Comparison of ENCODE assay signal across 18 mouse cellular contexts in genomic region chr5:34998754-34999153, GRCm38 (mm10). TPM values are rescaled to one million over a fixed set of nuclear protein-coding genes. Genes with fewer than 3 reads are reported as not detected.
DNase-seq lines count a peak whose midpoint lies in the region; ATAC-seq and TF ChIP-seq lines count a peak whose summit lies in the region.
"Had no signal": no experiment of that assay in that cellular context is flagged by ENCODE, and none has a peak within 500 bp of the region (broad histone marks: within the 10 kb centered on the region; RNA-seq: fewer than 3 reads in every experiment).

No protein-coding gene starts in this region.

- TF ChIP-seq POLR2A in kidney, adult 2 months (IDR thresholded peaks at IDR 0.05; ENCODE audit: low read depth, low read length), result no peak

- WGBS in hindbrain, embryonic 13.5 days, result 49% methylated on average over 3 of the region's 3 CpGs
- 45% methylated on average over 3 of the region's 3 CpGs for WGBS in hindbrain, embryonic 12.5 days
- 53% methylated on average over 3 of the region's 3 CpGs for WGBS in embryonic facial prominence, embryonic 15.5 days
- 70% methylated on average over 3 of the region's 3 CpGs for WGBS in kidney, adult 2 months

- TF ChIP-seq CTCF in kidney, adult 2 months (conservative IDR thresholded peaks at IDR 0.05; ENCODE audit: insufficient read depth, insufficient read length, low read depth, low read length), result no peak

- H3K27me3 ChIP-seq in hindbrain, embryonic 13.5 days, result no peaks in the 10 kb centered on the region
- H3K27me3 ChIP-seq in hindbrain, embryonic 12.5 days, result no peaks in the 10 kb centered on the region
- no peaks in the 10 kb centered on the region for H3K27me3 ChIP-seq in embryonic facial prominence, embryonic 15.5 days
- H3K27me3 ChIP-seq in kidney, adult 2 months (replicated peaks; ENCODE audit: control insufficient read depth, insufficient read depth, low read length), result no peaks in the 10 kb centered on the region
- H3K27me3 ChIP-seq: liver, embryonic 13.5 days had no signal

- H3K4me3 ChIP-seq in hindbrain, embryonic 13.5 days, result no peak overlapping the region
- H3K4me3 ChIP-seq in hindbrain, embryonic 12.5 days, result no peak overlapping the region
- H3K4me3 ChIP-seq in embryonic facial prominence, embryonic 15.5 days (replicated peaks), result no peak overlapping the region
- no peak overlapping the region for H3K4me3 ChIP-seq in kidney, adult 2 months (ENCODE audit: insufficient read depth, low read depth, low read length)
- H3K4me3 ChIP-seq: gastrocnemius, adult 2 months; liver, embryonic 13.5 days had no signal

- no peaks in the 10 kb centered on the region for H3K9me3 ChIP-seq in hindbrain, embryonic 13.5 days
- H3K9me3 ChIP-seq in hindbrain, embryonic 12.5 days (replicated peaks), result no peaks in the 10 kb centered on the region
- no peaks in the 10 kb centered on the region for H3K9me3 ChIP-seq in embryonic facial prominence, embryonic 15.5 days (replicated peaks)
- H3K9me3 ChIP-seq: liver, embryonic 13.5 days had no signal

- peak overlapping the region; percentile 36; the same call in 1 of the 2 replicates for H3K27ac ChIP-seq in hindbrain, embryonic 13.5 days
- H3K27ac ChIP-seq in hindbrain, embryonic 12.5 days, result no peak overlapping the region
- peak overlapping the region; percentile 81 for H3K27ac ChIP-seq in embryonic facial prominence, embryonic 15.5 days (replicated peaks)
- H3K27ac ChIP-seq in kidney, adult 2 months (ENCODE audit: insufficient read depth, low read depth, low read length), result no peak overlapping the region
- H3K27ac ChIP-seq: gastrocnemius, adult 2 months; liver, embryonic 13.5 days had no signal

- ATAC-seq in hindbrain, embryonic 13.5 days (ENCODE audit: low FRiP score), result no peak
- no peak for ATAC-seq in hindbrain, embryonic 12.5 days (ENCODE audit: low FRiP score)
- no peak for ATAC-seq in embryonic facial prominence, embryonic 15.5 days (ENCODE audit: insufficient number of reproducible peaks, low FRiP score, low TSS enrichment, low read depth)
- ATAC-seq in erythroid progenitor cell, adult 5-6 weeks (replicated peaks; ENCODE audit: low FRiP score, poor library complexity, severe bottlenecking), result no peak
- ATAC-seq: CD4-positive, CD25-positive, alpha-beta regulatory T cell, adult 4 months had no signal

- peak; percentile 19 for DNase-seq in 416B (ENCODE audit: low read depth)
- DNase-seq in ES-CJ7 (ENCODE audit: low read depth, low spot score), result peak; percentile 81
- DNase-seq in layer of hippocampus, adult 9-10 months (ENCODE audit: low spot score), result no peak
- DNase-seq in kidney, adult 2 months, result no peak
- DNase-seq: adrenal gland, postnatal 14 days; embryo, embryonic 11 days; gastrocnemius, adult 2 months; kidney, adult 8-10 months; liver, embryonic 13.5 days; lung, postnatal 14 days; thymus, adult 18-20 months had no signal

- 0 out of 2 replicates have a peak, but pooled peaks cover 7% of the 10 kb centered on the region for H3K36me3 ChIP-seq in hindbrain, embryonic 13.5 days
- peaks cover 11% of the 10 kb centered on the region for H3K36me3 ChIP-seq in hindbrain, embryonic 12.5 days
- H3K36me3 ChIP-seq in embryonic facial prominence, embryonic 15.5 days, result no peaks in the 10 kb centered on the region
- no peaks in the 10 kb centered on the region for H3K36me3 ChIP-seq in kidney, adult 2 months (ENCODE audit: control insufficient read depth, insufficient read depth, low read length)

- H3K4me1 ChIP-seq in hindbrain, embryonic 13.5 days (replicated peaks), result peaks cover 39% of the 10 kb centered on the region
- peaks cover 8% of the 10 kb centered on the region; the same call in 1 of the 2 replicates for H3K4me1 ChIP-seq in hindbrain, embryonic 12.5 days
- H3K4me1 ChIP-seq in embryonic facial prominence, embryonic 15.5 days, result peaks cover 44% of the 10 kb centered on the region
- no peaks in the 10 kb centered on the region for H3K4me1 ChIP-seq in kidney, adult 2 months (ENCODE audit: control insufficient read depth, insufficient read depth, low read length)

- H3K4me2 ChIP-seq in hindbrain, embryonic 13.5 days, result no peak overlapping the region
- no peak overlapping the region for H3K4me2 ChIP-seq in hindbrain, embryonic 12.5 days (replicated peaks)
- 0 out of 2 replicates have a peak overlapping the region, but pooled peaks have one; percentile 8 for H3K4me2 ChIP-seq in embryonic facial prominence, embryonic 15.5 days (replicated peaks)
- H3K4me2 ChIP-seq: liver, embryonic 13.5 days had no signal

- H3K9ac ChIP-seq in hindbrain, embryonic 13.5 days, result no peak overlapping the region
- no peak overlapping the region for H3K9ac ChIP-seq in hindbrain, embryonic 12.5 days
- no peak overlapping the region for H3K9ac ChIP-seq in embryonic facial prominence, embryonic 15.5 days
- H3K9ac ChIP-seq: liver, embryonic 13.5 days had no signal

RNA-seq across cellular contexts. Expression of gene Hgfac, which starts 42.6 kb away (rescaled TPM):
- polyA plus RNA-seq in hindbrain, embryonic 13.5 days (2015; fragmentation: Nextera tagmentation; extraction: Ambion mirVana), result 0.47 TPM in 2 replicates
- 0.43 and 0.68 TPM in 2 replicates for polyA plus RNA-seq in hindbrain, embryonic 12.5 days (2016; fragmentation: Nextera tagmentation; extraction: Ambion mirVana)
- polyA plus RNA-seq in embryonic facial prominence, embryonic 15.5 days (2015; fragmentation: Nextera tagmentation; extraction: Ambion mirVana), result 0.29 and 0.71 TPM in 2 replicates
- not detected in 2 replicates for total RNA-seq in erythroid progenitor cell, adult 5-6 weeks (2015; ENCODE audit: low replicate concordance)
- total RNA-seq in erythroid progenitor cell, adult 5-6 weeks (2017; ENCODE audit: low replicate concordance), result not detected in 2 replicates
- polyA plus RNA-seq in kidney, adult 2 months (2012; rRNA removed), result 46.8 and 66.0 TPM in 2 replicates

RNA-seq across cellular contexts. Expression of gene Rgs12, which starts 49.5 kb away (rescaled TPM):
- 54.9 and 59.1 TPM in 2 replicates for polyA plus RNA-seq in hindbrain, embryonic 13.5 days (2015; fragmentation: Nextera tagmentation; extraction: Ambion mirVana)
- 65.3 and 67.3 TPM in 2 replicates for polyA plus RNA-seq in hindbrain, embryonic 12.5 days (2016; fragmentation: Nextera tagmentation; extraction: Ambion mirVana)
- 40.1 and 42.3 TPM in 2 replicates for polyA plus RNA-seq in embryonic facial prominence, embryonic 15.5 days (2015; fragmentation: Nextera tagmentation; extraction: Ambion mirVana)
- total RNA-seq in erythroid progenitor cell, adult 5-6 weeks (2015; ENCODE audit: low replicate concordance), result 37.3 and 41.4 TPM in 2 replicates
- total RNA-seq in erythroid progenitor cell, adult 5-6 weeks (2017; ENCODE audit: low replicate concordance), result 62.8 and 79.7 TPM in 2 replicates
- 14.1 and 20.7 TPM in 2 replicates for polyA plus RNA-seq in kidney, adult 2 months (2012; rRNA removed)

RNA-seq across cellular contexts. Expression of gene Dok7, which starts 57.8 kb away (rescaled TPM):
- polyA plus RNA-seq in hindbrain, embryonic 13.5 days (2015; fragmentation: Nextera tagmentation; extraction: Ambion mirVana), result 3.9 and 4.9 TPM in 2 replicates
- polyA plus RNA-seq in hindbrain, embryonic 12.5 days (2016; fragmentation: Nextera tagmentation; extraction: Ambion mirVana), result 1.5 and 1.7 TPM in 2 replicates
- 9.6 and 11.1 TPM in 2 replicates for polyA plus RNA-seq in embryonic facial prominence, embryonic 15.5 days (2015; fragmentation: Nextera tagmentation; extraction: Ambion mirVana)
- not detected in 2 replicates for total RNA-seq in erythroid progenitor cell, adult 5-6 weeks (2015; ENCODE audit: low replicate concordance)
- not detected in 2 replicates for total RNA-seq in erythroid progenitor cell, adult 5-6 weeks (2017; ENCODE audit: low replicate concordance)
- polyA plus RNA-seq in kidney, adult 2 months (2012; rRNA removed), result 1.5 and 1.6 TPM in 2 replicates
- total RNA-seq: hematopoietic stem cell, adult 5-6 weeks had no signal
- polyA plus RNA-seq: CD4-positive, CD25-positive, alpha-beta regulatory T cell, adult 4 months; forebrain, embryonic 11.5 days had no signal

Comparison
In these comparisons a context has a peak if more than half of its experiments do, and no peak if none do; other contexts are left out.
1. H3K27ac ChIP-seq: peak in hindbrain, embryonic 13.5 days (single experiment) and embryonic facial prominence, embryonic 15.5 days (single experiment); none in hindbrain, embryonic 12.5 days (single experiment) and kidney, adult 2 months (single experiment).
2. DNase-seq: peak in 416B (single experiment) and ES-CJ7 (single experiment); none in layer of hippocampus, adult 9-10 months (single experiment) and kidney, adult 2 months (single experiment).
3. RNA of gene Hgfac, which starts 42.6 kb away (polyA plus RNA-seq): 46.8 to 66.0 TPM in kidney, adult 2 months; 0.29 to 0.71 TPM in embryonic facial prominence, embryonic 15.5 days, 0.43 to 0.68 TPM in hindbrain, embryonic 12.5 days and 0.47 TPM in hindbrain, embryonic 13.5 days; every median in the first group is over 10 times any median in the second.